Mouse (Mus musculus): ENCODE data around the gene D17Wsu92e. TPM values are rescaled to one million over a fixed set of nuclear protein-coding genes. Genes with fewer than 3 reads are reported as not detected.

The D17Wsu92e gene
- polyA plus RNA-seq, 1 experiment from 2014 or later, result 16.7 TPM

DNA sequence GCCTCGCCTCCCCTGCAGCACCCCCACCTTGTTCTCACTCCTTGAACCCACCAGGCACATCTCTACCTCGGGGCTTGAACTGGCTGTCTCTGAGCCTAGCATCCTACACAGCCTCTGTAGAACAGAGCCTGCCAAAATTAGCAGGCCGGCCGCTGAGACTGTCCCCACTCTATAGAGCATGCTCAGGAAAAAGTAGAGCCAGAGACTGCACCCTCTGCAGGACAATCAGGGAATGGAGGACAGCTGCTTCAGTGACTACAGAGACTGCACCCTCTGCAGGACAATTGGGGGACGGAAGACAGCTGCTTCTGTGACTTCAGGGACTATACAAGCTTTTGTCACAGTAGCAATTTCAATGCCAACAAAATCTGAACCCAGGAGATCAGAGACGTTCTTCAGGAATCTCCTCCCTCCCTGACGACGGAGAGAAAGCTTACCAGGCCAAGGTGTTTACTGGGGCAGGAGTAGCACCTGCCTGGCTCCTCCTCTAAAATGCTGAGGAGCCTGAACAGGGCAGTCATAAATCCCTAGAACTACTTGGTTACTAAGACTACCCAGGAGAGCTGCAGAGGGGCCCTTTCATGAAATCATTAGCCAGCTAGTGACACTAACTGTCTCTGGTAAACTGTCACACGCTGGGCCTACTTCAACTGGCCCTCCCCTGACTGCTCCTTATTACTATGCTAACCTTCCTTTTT is 58.7 kb downstream of the D17Wsu92e start:
- no peak overlapping the region; the same call in 1 of the 2 replicates for H3K27ac ChIP-seq
- H3K4me2 ChIP-seq, result no peak overlapping the region
- H3K9ac ChIP-seq, result no peak overlapping the region
- H3K4me3 ChIP-seq (replicated peaks), result no peak overlapping the region
- 26% methylated on average over 9 of the region's 9 CpGs for WGBS
- peaks cover 11% of the 10 kb centered on the region for H3K4me1 ChIP-seq
- peaks cover 7% of the 10 kb centered on the region; the same call in 1 of the 2 replicates for H3K9me3 ChIP-seq (replicated peaks)
- peaks cover 33% of the 10 kb centered on the region for H3K36me3 ChIP-seq
- no peaks in the 10 kb centered on the region for H3K27me3 ChIP-seq
- peak; percentile 69; the same call in 1 of the 2 replicates for ATAC-seq (replicated peaks; ENCODE audit: low FRiP score)

DNA sequence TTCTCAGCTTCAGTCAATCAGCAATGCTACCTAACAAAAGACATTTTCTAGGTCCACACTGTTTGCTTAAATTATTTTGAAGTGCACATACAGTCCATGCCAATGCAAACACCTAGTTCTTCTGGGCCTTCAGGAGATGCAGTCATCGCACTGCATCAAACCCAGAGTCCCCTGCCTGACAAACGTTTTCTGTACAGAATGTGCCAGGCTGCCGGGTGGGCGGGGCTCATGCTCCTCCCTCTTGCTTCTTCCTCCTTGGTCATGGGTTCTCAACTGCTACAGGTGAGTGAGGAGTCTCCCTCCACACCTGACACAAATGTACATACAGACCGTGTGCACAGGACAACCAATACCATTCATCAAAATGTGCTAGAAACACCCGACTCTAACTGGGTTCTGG is 60.3 kb downstream of the D17Wsu92e start:
- Histone ChIP-seq H3K27me3 (no peaks in the 10 kb centered on the region), H3K4me1 (peaks cover 11% of the 10 kb centered on the region), H3K9me3 (replicated peaks) (peaks cover 6% of the 10 kb centered on the region; the same call in 1 of the 2 replicates), H3K4me3 (replicated peaks) (no peak overlapping the region), H3K9ac (no peak overlapping the region), H3K4me2 (no peak overlapping the region), H3K36me3 (peaks cover 23% of the 10 kb centered on the region), H3K27ac (no peak overlapping the region)
- 76% methylated on average over 6 of the region's 6 CpGs for WGBS
- ATAC-seq (replicated peaks; ENCODE audit: low FRiP score), result no peak

DNA sequence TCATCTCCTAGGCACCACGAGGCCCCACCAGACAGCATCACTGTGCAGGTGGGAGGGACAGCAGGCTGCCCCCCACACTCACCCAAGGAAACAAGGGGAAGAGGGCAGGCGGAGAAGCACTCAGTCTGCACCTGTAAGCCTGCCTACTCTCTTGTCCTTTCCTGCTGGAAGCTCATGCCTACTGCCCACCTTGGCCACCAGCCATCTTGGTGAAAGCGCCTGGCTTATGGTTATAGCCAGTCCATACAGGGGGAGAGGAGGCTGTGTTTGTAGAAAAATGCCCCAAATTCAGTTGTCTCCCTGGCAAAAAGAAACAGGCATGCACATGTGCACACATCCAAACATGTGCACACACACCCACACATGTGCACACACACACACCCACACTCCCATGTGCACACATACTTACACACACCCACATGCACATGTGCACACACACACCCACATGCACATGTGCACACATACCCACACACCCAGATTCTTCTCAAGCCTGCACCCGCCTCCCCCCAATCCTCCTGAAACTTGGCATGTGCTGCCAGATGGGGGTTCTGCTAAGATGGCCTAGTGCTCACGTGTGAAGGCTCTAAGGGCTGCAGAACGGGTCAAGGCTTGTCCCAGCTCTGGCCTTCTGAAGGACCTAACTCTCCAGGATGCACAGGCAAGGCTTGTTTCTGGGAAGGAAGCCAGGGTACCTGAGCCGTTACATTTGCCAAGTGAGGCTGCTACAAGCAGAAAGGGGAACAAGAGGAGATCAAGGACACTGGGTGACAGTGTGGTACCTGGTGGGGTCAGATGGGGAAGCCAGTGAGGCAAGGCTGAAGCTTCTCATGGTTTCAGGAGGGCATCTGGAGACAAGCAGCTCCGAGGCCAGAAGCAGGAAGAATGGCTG is 68.9 kb downstream of the D17Wsu92e start:
- H3K27ac ChIP-seq, result no peak overlapping the region
- no peak overlapping the region for H3K4me2 ChIP-seq
- no peak for ATAC-seq (replicated peaks; ENCODE audit: low FRiP score)
- H3K36me3 ChIP-seq, result peaks cover 37% of the 10 kb centered on the region
- peaks cover 20% of the 10 kb centered on the region for H3K4me1 ChIP-seq
- WGBS, result 82% methylated on average over 8 of the region's 8 CpGs
- H3K9ac ChIP-seq, result no peak overlapping the region
- H3K27me3 ChIP-seq, result no peaks in the 10 kb centered on the region
- no peaks in the 10 kb centered on the region for H3K9me3 ChIP-seq (replicated peaks)
- no peak overlapping the region for H3K4me3 ChIP-seq (replicated peaks)

DNA sequence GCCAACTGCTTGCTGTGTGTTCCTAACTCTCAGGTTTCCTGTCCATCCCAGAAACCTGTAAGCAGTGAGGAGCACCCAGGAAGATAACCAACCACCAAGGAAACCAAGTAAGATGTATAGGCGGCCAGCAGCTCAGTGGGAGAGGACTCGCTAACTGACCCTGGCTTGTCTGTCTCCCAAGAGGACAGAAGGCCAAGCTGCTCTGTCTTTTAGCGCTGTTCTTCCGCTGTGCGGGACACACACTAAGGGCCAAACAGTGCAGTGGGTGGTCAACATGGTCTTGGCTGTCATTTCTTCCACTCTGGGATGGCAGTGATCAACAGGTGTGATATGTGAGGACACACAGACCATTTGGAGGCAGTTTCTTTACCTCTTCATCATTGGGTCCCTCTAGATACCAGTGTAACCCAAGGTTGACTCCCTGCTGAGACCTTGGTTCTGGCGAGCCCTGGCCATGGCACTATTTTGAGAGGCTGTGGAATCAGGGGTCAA is 70.0 kb downstream of the D17Wsu92e start:
- Histone ChIP-seq H3K4me1 (peaks cover 25% of the 10 kb centered on the region), H3K4me2 (no peak overlapping the region), H3K27ac (no peak overlapping the region), H3K9me3 (replicated peaks) (no peaks in the 10 kb centered on the region), H3K9ac (no peak overlapping the region), H3K27me3 (no peaks in the 10 kb centered on the region), H3K4me3 (replicated peaks) (no peak overlapping the region), H3K36me3 (peaks cover 34% of the 10 kb centered on the region)
- WGBS, result 82% methylated on average over 6 of the region's 6 CpGs
- no peak for ATAC-seq (replicated peaks; ENCODE audit: low FRiP score)

GRCm38 (mm10) chr17:27748123-27748522 is 72.3 kb downstream of the D17Wsu92e start:
- WGBS, result 98% methylated on average over 2 of the region's 2 CpGs
- Histone ChIP-seq H3K4me3 (replicated peaks) (no peak overlapping the region), H3K4me2 (no peak overlapping the region), H3K4me1 (peaks cover 25% of the 10 kb centered on the region), H3K9me3 (replicated peaks) (no peaks in the 10 kb centered on the region), H3K9ac (no peak overlapping the region), H3K27ac (no peak overlapping the region), H3K27me3 (no peaks in the 10 kb centered on the region), H3K36me3 (peaks cover 25% of the 10 kb centered on the region)
- no peak for ATAC-seq (replicated peaks; ENCODE audit: low FRiP score)

- Histone ChIP-seq H3K4me3 (replicated peaks) (no peak overlapping the region), H3K9ac (no peak overlapping the region), H3K9me3 (replicated peaks) (no peaks in the 10 kb centered on the region), H3K27ac (peak overlapping the region; percentile 37), H3K27me3 (no peaks in the 10 kb centered on the region), H3K36me3 (peaks cover 10% of the 10 kb centered on the region), H3K4me1 (peaks cover 28% of the 10 kb centered on the region), H3K4me2 (no peak overlapping the region)
- 44% methylated on average over 4 of the region's 4 CpGs for WGBS
- no peak for ATAC-seq (replicated peaks; ENCODE audit: low FRiP score)
These were observed 74.0 kb downstream of the D17Wsu92e start for GRCm38 (mm10) chr17:27746446-27746845.

- 91% methylated on average over 6 of the region's 6 CpGs for WGBS
- H3K9ac ChIP-seq, result no peak overlapping the region
- H3K4me2 ChIP-seq, result no peak overlapping the region
These were observed 79.5 kb downstream of the D17Wsu92e start for GRCm38 (mm10) chr17:27740961-27741360.

DNA sequence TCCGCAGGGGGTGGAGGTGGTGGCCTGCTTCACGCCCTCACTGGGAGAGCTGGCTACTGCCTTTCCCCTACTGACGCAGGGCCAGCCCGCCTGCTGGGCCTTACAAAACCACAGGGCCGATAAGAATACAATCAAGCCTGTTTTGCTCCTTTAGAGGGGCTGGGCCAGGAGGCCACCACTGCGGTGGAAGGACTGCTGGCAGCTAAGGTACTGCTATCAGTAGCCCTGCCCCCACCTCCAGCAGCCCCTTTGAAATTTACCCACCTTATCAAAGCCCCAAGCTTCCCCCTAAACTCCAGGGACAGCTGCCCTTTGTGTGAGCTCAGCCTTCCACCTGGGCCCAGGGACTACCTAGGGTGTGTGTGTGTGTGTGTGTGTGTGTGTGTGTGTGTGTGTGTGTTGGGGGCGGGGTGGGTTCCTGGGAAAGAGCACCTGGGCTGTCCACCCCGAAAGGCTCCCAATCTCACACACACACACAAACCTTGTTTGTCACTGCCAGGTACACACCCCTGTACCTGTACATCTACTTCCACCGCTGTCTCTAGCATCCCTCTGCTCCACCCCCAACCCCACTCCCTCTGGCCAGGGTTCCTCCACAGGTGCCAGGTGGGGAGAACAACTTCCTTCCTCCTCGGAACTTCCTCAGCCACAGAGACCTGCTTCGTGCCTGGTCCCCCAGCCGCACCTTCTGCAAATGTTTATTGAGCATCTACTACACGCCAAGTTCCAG is 85.9 kb downstream of the D17Wsu92e start:
- no peaks in the 10 kb centered on the region for H3K36me3 ChIP-seq
- no peak for ATAC-seq (replicated peaks; ENCODE audit: low FRiP score)
- no peak overlapping the region for H3K9ac ChIP-seq
- WGBS, result 33% methylated on average over 12 of the region's 13 CpGs
- H3K27me3 ChIP-seq, result no peaks in the 10 kb centered on the region
- no peaks in the 10 kb centered on the region for H3K9me3 ChIP-seq (replicated peaks)
- no peak overlapping the region for H3K27ac ChIP-seq
- H3K4me2 ChIP-seq, result no peak overlapping the region
- H3K4me3 ChIP-seq (replicated peaks), result no peak overlapping the region
- no peaks in the 10 kb centered on the region for H3K4me1 ChIP-seq

More at GRCm38 (mm10) chr17:27740961-27741360, 79.5 kb downstream of the D17Wsu92e start:
- Histone ChIP-seq H3K36me3 (no peaks in the 10 kb centered on the region), H3K4me1 (0 out of 2 replicates have a peak, but pooled peaks cover 3% of the 10 kb centered on the region), H3K27me3 (no peaks in the 10 kb centered on the region), H3K27ac (no peak overlapping the region), H3K4me3 (replicated peaks) (no peak overlapping the region), H3K9me3 (replicated peaks) (no peaks in the 10 kb centered on the region)
- ATAC-seq (replicated peaks; ENCODE audit: low FRiP score), result no peak

- Histone ChIP-seq H3K27me3 (no peaks in the 10 kb centered on the region), H3K27ac (no peak overlapping the region), H3K4me2 (no peak overlapping the region), H3K4me1 (no peaks in the 10 kb centered on the region), H3K36me3 (no peaks in the 10 kb centered on the region), H3K9ac (no peak overlapping the region), H3K9me3 (replicated peaks) (no peaks in the 10 kb centered on the region), H3K4me3 (replicated peaks) (no peak overlapping the region)
- WGBS, result 88% methylated on average over 3 of the region's 3 CpGs
- ATAC-seq (replicated peaks; ENCODE audit: low FRiP score), result no peak
These were observed 87.8 kb downstream of the D17Wsu92e start for GRCm38 (mm10) chr17:27732694-27733093.

DNA sequence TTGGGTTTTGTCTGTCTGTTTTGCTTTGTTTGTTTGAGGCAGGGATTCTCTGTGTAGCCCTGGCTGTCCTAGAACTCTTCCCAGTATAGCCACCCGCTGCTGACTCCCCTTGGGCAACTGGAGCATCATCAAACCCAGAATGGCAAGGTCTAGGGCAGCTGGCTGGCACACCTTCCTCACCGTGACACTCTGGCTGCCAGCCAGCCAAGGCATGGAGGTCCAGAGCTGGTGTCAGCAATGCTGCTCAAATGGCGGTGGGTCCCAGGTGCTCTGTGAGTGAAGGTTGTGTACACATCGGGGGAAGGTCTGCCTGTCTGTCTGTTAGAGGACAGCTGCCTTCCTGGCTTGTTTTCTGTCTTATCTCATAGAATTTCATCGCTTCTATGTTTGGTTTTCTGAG is 88.3 kb downstream of the D17Wsu92e start:
- Histone ChIP-seq H3K4me2 (no peak overlapping the region), H3K27ac (no peak overlapping the region), H3K27me3 (no peaks in the 10 kb centered on the region), H3K9ac (no peak overlapping the region), H3K36me3 (no peaks in the 10 kb centered on the region), H3K9me3 (replicated peaks) (no peaks in the 10 kb centered on the region), H3K4me1 (no peaks in the 10 kb centered on the region), H3K4me3 (replicated peaks) (no peak overlapping the region)
- WGBS, result 86% methylated on average over 5 of the region's 5 CpGs
- no peak for ATAC-seq (replicated peaks; ENCODE audit: low FRiP score)

- no peak within 1 kb of the TSS for H3K4me3 ChIP-seq (replicated peaks)
- no peaks in the 10 kb centered on the region for H3K36me3 ChIP-seq
- ATAC-seq (replicated peaks; ENCODE audit: low FRiP score), result no peak
- WGBS, result 77% methylated on average over 10 of the region's 10 CpGs
- H3K4me2 ChIP-seq, result no peak within 1 kb of the TSS
- H3K27ac ChIP-seq, result no peak within 1 kb of the TSS
- H3K9ac ChIP-seq, result no peak within 1 kb of the TSS
- H3K4me1 ChIP-seq, result peaks cover 25% of the 10 kb centered on the region
- H3K9me3 ChIP-seq (replicated peaks), result no peaks in the 10 kb centered on the region
- H3K27me3 ChIP-seq, result no peaks in the 10 kb centered on the region
These were observed 91.7 kb downstream of the D17Wsu92e start, which contains the start of gene Spdef for GRCm38 (mm10) chr17:27728770-27729169. Gene Spdef (minus strand): TSS chr17:27728955.

Measured in kidney, embryonic 15.5 days (tissue).